Mouse (Mus musculus): Measurements from ENCODE around the gene Tbc1d2b.

Gene Tbc1d2b

DNA sequence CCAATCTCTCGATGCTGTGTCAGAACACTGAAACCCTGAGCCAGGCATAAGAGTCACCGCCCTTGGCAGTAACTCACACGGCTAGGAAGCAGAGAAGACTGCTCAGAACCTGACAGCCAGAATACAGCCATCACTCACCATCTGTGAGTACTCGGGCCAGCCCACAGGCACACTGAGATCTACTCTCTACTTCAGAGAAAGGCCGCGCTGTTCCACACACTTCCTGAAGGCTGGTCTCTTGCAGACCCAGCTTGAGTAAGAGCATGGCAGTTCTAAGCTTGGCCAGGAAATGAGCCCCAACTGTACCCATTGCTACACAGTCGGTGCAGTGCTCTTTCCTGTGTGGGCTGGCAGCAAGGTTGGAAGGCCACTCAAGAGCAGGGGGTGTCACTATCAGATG lies 27.7 kb downstream of the Tbc1d2b start:
- no peak for DNase-seq (ENCODE audit: low read depth, low spot score)

DNA sequence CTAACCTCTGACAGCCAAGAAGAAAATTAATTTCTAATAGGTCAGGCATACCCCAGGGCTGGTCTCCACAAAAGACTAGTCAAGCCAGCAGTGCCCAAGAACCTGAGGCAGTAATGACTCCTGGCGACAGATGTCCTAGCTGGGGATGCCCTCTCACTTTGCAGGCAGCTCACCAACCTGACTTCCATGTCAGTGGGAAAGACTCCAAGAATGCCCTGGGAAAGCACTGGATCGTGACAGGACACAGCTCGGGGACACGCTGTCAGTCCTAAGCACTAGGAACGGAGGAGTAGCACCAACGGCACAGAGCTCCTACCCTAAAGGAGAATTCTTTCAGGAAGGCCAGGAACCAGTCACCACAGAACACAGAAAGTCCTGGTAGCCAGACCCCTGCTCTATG lies 28.3 kb downstream of the Tbc1d2b start:
- no peak for DNase-seq (ENCODE audit: low read depth, low spot score)

DNA sequence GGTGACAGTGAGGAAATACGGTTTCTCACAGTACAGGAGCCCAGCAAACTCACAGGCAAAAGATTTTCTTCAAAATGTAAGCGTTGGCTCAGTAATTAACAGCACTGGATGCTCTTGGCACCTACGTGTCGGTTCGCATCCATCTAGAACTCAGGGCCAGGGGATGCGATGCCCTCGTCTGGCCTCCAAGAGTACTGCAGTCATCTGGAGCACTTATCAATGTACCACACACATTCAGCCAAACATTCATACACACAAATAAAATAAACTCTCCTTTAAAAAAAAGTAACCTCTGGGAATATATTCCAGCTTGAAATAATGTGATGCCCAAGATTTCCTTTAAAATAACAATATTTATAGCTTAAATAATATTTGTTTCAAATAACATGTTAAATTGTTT lies 29.0 kb downstream of the Tbc1d2b start:
- peak; percentile 59 for DNase-seq (ENCODE audit: low read depth, low spot score)

DNA sequence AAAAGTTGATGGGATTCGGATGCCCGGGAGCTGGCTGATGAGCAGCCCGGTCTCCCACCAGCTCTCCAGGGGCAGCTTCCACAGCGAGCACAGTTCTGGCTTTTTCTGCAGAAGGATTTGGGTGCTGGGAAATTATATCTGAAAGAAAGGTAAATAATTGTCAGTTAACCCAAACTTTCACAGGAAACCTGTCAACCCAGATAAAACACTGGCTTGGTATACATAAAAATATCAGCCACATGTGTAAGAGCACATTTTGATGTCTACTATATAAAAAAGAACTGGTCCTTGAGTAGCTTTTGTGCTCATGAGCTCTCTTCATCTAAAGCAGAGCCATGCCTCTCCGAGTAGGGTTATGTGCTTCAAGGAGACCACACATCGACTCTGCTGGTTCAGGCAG lies 29.6 kb downstream of the Tbc1d2b start:
- no peak for DNase-seq (ENCODE audit: low read depth, low spot score)

GRCm38 (mm10) chr9:90240560-90240959 lies 30.0 kb downstream of the Tbc1d2b start:
- no peak for DNase-seq (ENCODE audit: low read depth, low spot score)

DNA sequence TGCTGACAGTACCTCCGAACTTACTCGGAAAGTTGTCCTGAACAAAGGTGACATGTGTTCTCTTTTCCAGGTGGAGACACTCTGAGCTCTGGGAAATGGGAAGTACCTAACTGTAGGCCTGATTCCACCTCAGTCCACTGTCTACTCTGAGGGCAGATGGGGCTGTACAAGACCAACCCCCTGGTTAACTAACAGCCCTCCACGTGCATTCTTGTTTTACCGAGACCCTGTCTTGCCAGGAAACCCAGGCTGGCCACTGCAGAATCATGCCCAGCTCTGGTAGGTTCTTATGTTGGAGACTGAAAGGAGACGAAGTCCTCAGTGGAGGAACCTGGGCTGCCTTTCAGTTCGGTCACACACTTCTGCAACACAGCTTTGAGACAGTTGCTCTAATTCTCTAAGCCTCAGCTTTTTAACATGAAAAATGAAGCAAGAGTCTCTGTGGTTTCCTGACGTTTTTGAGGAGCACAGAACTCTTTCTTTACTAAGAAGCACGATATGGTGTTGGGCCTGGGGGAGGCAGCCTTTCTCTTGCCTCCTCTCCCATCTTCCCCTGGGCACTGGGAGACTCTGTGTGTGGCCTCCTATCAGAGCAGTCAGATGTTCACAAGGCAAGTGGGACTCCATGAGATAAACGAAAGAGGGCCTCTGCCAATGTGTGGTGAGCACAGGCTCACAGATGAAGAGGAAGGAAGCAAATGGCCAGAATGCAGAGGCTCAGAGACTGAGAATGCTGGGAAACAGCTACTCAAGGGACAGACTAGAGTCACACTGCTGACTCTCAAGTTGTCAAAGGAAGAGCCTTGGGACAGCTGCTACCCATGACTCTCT lies 33.2 kb downstream of the Tbc1d2b start:
- no peak for DNase-seq (ENCODE audit: low read depth, low spot score)

DNA sequence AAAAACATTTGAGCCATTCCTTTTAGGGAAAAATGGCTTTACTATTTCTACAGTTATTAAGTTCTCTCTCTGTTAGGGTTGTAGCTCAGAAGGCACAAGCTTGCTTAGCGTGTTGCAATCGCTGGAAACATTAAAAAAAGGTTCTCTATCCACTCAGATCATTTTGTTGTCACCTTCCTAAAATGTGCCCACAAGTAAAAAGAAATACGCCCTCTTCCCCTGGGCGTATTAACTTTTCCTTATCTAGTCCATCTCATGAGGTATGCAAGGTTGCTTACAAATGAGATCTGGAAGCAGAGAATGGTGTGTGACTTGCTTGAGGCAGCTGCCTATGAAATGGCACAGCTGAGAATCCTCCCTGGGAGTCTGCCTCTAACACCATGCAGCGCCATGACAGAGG lies 33.8 kb downstream of the Tbc1d2b start:
- no peak for DNase-seq (ENCODE audit: low read depth, low spot score)

DNA sequence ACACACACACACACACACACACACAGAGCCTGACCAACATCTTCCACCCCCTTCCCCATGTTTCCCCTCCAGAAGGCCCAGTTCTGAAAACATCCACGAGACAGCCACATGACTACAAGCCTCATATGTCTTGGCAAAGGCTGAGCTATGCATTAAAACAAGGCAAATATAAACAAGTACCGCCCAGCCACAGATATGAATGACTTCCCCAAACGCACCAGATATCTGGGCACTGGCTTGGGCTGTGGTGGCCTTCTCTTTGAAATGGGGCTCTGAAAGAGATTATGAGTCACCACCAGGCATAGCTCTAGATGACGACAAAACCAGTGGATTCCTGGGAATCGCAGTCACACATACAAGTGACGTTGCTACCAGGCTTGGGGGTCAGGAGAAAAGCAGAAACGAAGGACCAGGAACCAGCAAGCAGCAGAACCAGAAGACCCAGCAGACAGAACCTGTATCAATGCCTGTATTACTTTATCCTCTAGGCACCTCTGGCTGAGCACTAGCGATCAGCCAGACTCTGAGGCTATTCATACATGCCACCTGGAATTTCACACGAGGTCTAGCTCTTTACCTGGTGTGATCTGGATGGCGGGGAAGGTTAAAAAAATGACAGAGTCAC lies 35.2 kb downstream of the Tbc1d2b start:
- DNase-seq (ENCODE audit: low read depth, low spot score) = no peak

GRCm38 (mm10) chr9:90234786-90235185 lies 35.8 kb downstream of the Tbc1d2b start:
- no peak for DNase-seq (ENCODE audit: low read depth, low spot score)

DNA sequence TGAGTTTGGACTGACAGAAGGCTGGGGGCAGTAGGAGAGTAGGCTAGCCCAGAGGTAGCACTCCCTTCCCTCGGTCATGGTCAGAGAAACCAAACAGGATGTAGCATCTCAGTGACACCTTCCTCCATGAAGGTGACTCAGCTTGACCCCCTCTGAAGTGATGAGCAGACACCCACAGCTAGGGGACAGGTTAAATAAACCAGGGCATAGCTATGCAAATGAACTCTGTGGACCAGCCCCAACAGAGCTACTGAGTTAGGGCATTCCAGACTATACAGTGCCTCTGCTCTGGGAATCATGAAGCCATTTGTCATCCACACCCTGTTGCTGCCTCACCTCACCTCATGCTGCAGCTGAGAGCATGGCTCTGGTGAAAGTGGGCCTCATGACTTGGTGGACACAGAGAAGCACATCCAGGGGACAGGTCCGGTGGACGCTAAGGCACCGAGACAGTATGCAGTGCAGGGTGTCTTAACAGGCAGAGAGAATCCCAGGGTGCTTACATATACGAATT lies 36.6 kb downstream of the Tbc1d2b start:
- DNase-seq (ENCODE audit: low read depth, low spot score) = peak; percentile 45

DNA sequence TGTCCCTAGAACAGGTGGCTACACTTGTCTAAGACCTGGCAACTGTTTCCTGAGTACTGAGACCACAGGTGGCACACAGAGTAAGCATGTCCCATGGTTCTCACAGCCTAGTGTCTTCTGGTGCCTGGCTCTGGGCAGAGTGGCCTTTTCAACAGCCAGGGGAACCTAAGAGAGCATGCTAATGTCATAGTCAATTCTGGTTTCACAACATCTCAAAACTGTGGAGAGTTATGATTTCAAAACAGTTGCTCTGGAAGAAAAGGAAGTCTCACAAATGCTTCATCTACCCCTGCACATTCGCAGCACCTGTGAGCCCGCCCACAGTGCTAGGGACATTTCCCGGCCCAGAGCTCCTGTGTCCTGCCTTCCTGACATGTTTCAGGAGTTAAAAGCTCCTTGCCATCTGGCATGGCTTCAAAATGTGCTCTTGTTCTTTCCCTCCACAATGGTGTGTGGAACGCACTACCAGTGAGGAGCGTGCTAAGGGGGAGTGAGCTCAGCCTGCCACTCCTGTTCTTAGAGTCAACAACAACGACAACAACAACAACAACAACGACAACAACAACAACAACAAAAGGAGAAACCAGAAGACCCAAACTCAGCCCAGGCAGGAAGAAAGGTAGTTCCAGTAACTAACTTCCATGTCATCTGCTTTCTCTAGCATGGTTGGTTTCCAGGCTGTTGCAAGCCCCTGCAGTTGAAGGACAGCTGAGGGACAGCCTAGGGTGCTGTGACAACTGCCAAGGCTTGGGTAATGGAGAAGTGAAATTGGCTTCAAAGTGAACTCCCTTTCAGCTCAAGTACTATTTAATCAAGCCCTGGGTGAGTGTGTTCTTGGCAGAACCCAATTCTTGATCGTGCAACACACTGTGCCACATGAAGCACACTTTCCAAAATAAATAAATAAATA lies 37.6 kb downstream of the Tbc1d2b start:
- DNase-seq (ENCODE audit: low read depth, low spot score) = no peak

DNA sequence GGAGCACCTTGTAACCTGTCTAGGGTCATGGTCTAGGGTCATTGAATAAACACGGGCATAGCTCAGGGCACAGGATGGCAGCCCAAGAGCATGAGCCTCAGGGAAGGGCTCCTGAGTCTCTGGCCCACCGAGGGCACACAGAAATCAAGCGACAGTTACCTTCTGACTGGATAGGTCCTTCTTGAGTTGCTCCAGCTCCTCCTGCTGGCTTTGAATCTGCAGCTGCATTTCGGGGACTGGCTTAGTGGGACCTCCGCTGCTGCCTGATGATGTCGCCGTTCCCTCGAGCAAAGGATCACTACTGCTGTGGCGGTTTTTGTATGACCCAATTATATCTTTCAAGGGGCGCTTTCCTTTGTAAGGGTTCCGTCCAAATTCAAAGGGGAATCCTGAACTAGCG lies 43.4 kb downstream of the Tbc1d2b start:
- DNase-seq (ENCODE audit: low read depth, low spot score) = peak; percentile 21

DNA sequence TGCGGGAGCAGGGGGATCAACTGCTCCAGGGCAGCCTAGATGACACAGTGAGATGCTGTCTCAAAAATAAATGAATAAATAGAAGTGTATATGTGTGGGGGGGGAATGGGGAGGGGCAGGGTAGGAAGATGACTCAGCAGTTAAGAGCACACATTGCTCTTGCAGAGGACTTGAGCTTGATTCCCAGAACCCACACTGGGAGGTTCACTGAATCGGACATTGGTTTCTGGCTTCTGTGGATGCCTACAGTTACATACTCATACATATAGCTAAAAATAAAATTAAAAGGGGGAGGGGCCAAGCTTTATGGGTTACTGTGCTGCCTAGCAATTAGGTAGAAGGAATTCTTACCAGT lies 43.9 kb downstream of the Tbc1d2b start:
- no peak for DNase-seq (ENCODE audit: low read depth, low spot score)

DNA sequence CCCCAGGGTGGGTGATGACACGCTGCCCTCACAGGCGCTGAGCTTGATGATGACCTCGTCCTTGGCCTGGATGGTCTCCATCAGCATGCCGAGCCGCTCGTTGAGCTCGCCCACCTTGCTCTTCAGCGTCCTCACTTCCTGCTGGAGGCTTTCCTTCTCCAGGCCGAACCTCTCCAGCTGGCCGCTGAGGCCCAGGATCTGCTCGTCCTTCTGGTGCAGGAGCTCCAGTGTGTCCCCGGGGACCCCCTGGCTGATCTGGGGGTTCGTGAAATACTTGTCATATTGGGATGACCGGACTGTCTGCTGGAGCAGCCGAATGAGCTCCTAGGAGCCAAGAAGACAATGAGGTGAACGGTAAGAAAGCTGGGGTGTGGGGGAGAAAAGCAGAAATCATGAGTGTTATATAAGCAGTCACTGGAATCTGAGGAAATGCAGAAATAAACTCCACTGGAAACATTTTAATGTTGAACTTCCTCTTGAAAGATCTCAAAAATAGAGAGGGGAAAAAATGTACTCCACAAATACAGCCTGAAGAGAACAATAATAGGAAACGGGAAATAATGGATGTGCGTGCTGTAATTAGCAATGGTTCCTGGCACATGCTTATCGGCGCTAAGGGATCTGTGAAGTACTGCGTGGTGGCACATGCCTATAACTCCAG lies 44.4 kb downstream of the Tbc1d2b start:
- no peak for DNase-seq (ENCODE audit: low read depth, low spot score)

DNA sequence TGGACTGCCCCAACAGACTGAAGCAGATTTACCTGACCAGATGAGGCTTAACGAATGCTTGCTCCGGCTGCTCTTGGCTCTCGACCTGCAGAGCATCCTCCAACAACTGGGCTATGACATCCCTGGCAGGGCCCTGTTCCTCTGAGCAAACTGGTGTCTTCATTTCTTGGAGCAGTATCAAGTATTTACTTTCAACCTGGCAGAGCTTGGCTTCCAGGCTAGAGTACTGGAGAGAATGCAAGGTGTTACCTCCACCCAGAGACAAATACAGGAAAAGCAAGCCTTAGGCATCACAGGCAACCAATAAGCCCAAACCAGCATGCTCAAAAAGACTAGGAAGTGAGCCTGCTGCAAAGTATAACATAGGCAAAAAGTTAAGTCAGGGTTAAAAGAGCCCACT lies 48.3 kb downstream of the Tbc1d2b start:
- DNase-seq (ENCODE audit: low read depth, low spot score) = no peak

- peak; percentile 57 for DNase-seq (ENCODE audit: low read depth, low spot score)
Observed at GRCm38 (mm10) chr9:90217501-90217900, 53.1 kb downstream of the Tbc1d2b start.

- DNase-seq (ENCODE audit: low read depth, low spot score) = peak; percentile 35
Observed at GRCm38 (mm10) chr9:90216259-90217001, 54.2 kb downstream of the Tbc1d2b start.

- DNase-seq (ENCODE audit: low read depth, low spot score) = no peak
Observed at GRCm38 (mm10) chr9:90213127-90213526, 57.5 kb downstream of the Tbc1d2b start.

- DNase-seq (ENCODE audit: low read depth, low spot score) = no peak
Observed at GRCm38 (mm10) chr9:90208655-90209054, 61.9 kb downstream of the Tbc1d2b start.

DNA sequence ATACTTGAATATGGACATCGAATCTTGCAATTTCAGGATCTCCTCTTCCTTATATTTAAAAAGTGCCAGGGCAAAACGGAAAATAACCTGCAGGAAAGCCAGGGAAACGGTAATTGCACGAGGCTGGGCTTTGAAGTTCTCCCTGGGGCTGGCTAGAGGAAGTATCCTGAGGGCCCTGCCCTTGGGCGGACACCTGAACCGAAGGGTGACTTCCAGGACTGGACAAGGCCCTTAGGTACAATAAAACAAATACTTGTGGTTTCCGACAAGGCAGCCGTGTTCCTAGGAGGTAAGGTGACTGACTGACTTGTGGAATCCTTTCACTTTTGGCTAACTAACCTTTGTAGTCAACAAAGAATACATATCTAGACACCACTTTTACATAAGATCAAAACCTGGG lies 62.8 kb downstream of the Tbc1d2b start:
- no peak for DNase-seq (ENCODE audit: low read depth, low spot score)

- DNase-seq (ENCODE audit: low read depth, low spot score) = peak; percentile 87
Observed at GRCm38 (mm10) chr9:90206500-90206899, 64.1 kb downstream of the Tbc1d2b start.

Measured in ZHBTc4 (cell line).